Mouse (Mus musculus) intestine, postnatal 0 days (tissue): ENCODE measurements around the gene Rps3a1. TPM values are rescaled to one million over a fixed set of nuclear protein-coding genes. Genes with fewer than 3 reads are reported as not detected.

Source experiments
- ATAC-seq: fragments of 200-750 bp; cut with Nextera tagmentation; 2 replicates; pipeline ENCODE4 v1.8.0; 2017; ENCODE audit warnings: mild to moderate bottlenecking, moderate TSS enrichment, moderate library complexity
- H3K27ac ChIP-seq: fragments of 300-500 bp; sonication (generic); 2 replicates; pipeline ENCODE4 v1.5.1; 2014; ENCODE audit warnings: mild to moderate bottlenecking, low read depth, low read length, moderate library complexity
- H3K27me3 ChIP-seq: fragments of 300-500 bp; sonication (generic); replicated peaks from 2 replicates; pipeline ENCODE4 v1.6.1; 2014; ENCODE audit warnings: low read length, mixed read lengths; ENCODE audit not compliant: control insufficient read depth, insufficient read depth
- H3K36me3 ChIP-seq: fragments of 300-500 bp; sonication (generic); 2 replicates; pipeline ENCODE4 v1.6.1; 2014; ENCODE audit warnings: mild to moderate bottlenecking, moderate library complexity; ENCODE audit not compliant: control insufficient read depth, insufficient read depth
- H3K4me1 ChIP-seq: fragments of 300-500 bp; sonication (generic); replicated peaks from 2 replicates; pipeline ENCODE4 v1.6.1; 2014; ENCODE audit warnings: antibody characterized with exemption, low read length, mixed read lengths; ENCODE audit not compliant: control insufficient read depth, insufficient read depth
- H3K4me2 ChIP-seq: fragments of 300-500 bp; sonication (generic); replicated peaks from 2 replicates; pipeline ENCODE4 v1.6.1; 2014; ENCODE audit warnings: low read depth, mild to moderate bottlenecking, moderate library complexity
- H3K4me3 ChIP-seq: fragments of 300-500 bp; sonication (generic); 2 replicates; pipeline ENCODE4 v1.5.1; 2014; ENCODE audit warnings: low read depth, low read length
- H3K9ac ChIP-seq: fragments of 300-500 bp; sonication (generic); 2 replicates; pipeline ENCODE4 v1.6.1; 2014; ENCODE audit warnings: mild to moderate bottlenecking, low read depth, low read length
- H3K9me3 ChIP-seq: fragments of 300-500 bp; sonication (generic); 2 replicates; pipeline ENCODE4 v1.6.1; 2016; ENCODE audit warnings: mixed run types; ENCODE audit not compliant: control insufficient read depth
- CTCF ChIP-seq: sonication (generic); IDR thresholded peaks from 2 replicates; pipeline ENCODE4 v1.5.1; 2016; ENCODE audit warnings: low read depth, mild to moderate bottlenecking, control low read depth, antibody characterized with exemption, moderate library complexity
- WGBS: fragments of 180-500 bp; shearing (Covaris S2); extraction: QIAGEN DNeasy Blood & Tissue Kit; methylation state at CpG from one replicate; pipeline ENCODE4 v1.1.7; 2014; 5-methylcytosine and 5-hydroxymethylcytosine counted together
- polyA plus RNA-seq: library from polyadenylated mRNA; unstranded; fragments of >200 nt; fragmentation: Nextera tagmentation; extraction: Ambion mirVana; gene quantifications from 2 replicates; pipeline ENCODE4 v1.2.1, GENCODE M21; 2015

Rps3a1 gene
- polyA plus RNA-seq, 1 experiment from 2014 or later, result 788 TPM

- 87% methylated on average over 6 of the region's 6 CpGs for WGBS
- no peak overlapping the region for H3K27ac ChIP-seq
- H3K9ac ChIP-seq, result no peak overlapping the region
- peaks cover 54% of the 10 kb centered on the region for H3K36me3 ChIP-seq
- no peak for ATAC-seq
- no peak for TF ChIP-seq CTCF
- H3K4me2 ChIP-seq, result no peak overlapping the region
- no peaks in the 10 kb centered on the region for H3K27me3 ChIP-seq
- H3K9me3 ChIP-seq, result no peaks in the 10 kb centered on the region
- 0 out of 2 replicates have a peak, but pooled peaks cover 6% of the 10 kb centered on the region for H3K4me1 ChIP-seq
- no peak overlapping the region for H3K4me3 ChIP-seq
Observed at GRCm38 (mm10) chr3:86136936-86137574, 5.4 kb downstream of the Rps3a1 start.

- Histone ChIP-seq H3K36me3 (peaks cover 60% of the 10 kb centered on the region), H3K4me1 (0 out of 2 replicates have a peak, but pooled peaks cover 6% of the 10 kb centered on the region), H3K4me3 (no peak overlapping the region), H3K27ac (no peak overlapping the region), H3K4me2 (no peak overlapping the region), H3K9ac (no peak overlapping the region), H3K27me3 (no peaks in the 10 kb centered on the region), H3K9me3 (no peaks in the 10 kb centered on the region)
- no peak for TF ChIP-seq CTCF
- no peak for ATAC-seq
- 71% methylated on average over 6 of the region's 6 CpGs for WGBS
Observed at GRCm38 (mm10) chr3:86135886-86136563, 6.5 kb downstream of the Rps3a1 start.

DNA sequence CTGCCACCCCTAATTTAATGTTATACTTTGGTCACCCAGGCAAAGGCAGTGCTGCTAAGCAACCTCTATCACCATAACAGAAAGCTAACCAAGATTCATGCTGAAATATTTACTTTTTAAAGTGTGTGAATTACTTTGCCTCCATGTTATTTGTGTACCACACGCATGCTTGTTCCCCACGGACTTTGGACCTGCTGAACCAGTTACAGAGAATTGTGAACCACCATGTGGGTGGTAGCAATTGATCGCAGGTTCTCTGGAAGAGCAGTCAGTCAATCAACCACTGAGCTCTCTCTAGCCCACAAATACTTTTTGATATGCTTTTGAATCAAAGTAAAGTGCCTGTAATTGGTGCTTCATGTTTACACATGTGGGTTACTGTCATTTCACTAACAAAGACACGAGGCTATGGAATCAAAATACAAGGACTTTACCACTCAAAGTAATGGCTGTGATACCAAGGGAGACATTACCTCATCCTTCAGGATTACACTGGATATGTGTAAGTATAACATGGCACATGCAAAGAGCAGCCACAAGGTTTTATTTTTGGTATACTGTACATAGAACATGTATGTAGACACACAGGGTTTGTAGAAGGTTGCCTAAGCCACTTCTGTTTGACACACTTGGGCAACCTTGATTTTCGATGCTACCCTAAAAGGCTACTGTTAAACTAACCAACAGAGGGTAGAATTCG lies 7.4 kb downstream of the Rps3a1 start:
- Histone ChIP-seq H3K4me3 (no peak overlapping the region), H3K4me2 (no peak overlapping the region), H3K4me1 (0 out of 2 replicates have a peak, but pooled peaks cover 4% of the 10 kb centered on the region), H3K9me3 (no peaks in the 10 kb centered on the region), H3K27me3 (no peaks in the 10 kb centered on the region), H3K27ac (no peak overlapping the region), H3K36me3 (peaks cover 52% of the 10 kb centered on the region), H3K9ac (no peak overlapping the region)
- ATAC-seq, result peak; percentile 40
- 67% methylated on average over 6 of the region's 6 CpGs for WGBS
- no peak for TF ChIP-seq CTCF

GRCm38 (mm10) chr3:86129757-86130156 lies 12.7 kb downstream of the Rps3a1 start:
- TF ChIP-seq CTCF, result peak; percentile 86
- Histone ChIP-seq H3K4me1 (no peaks in the 10 kb centered on the region), H3K4me3 (no peak overlapping the region), H3K4me2 (no peak overlapping the region), H3K36me3 (peaks cover 37% of the 10 kb centered on the region), H3K9me3 (no peaks in the 10 kb centered on the region), H3K9ac (no peak overlapping the region), H3K27me3 (no peaks in the 10 kb centered on the region), H3K27ac (no peak overlapping the region)
- no peak for ATAC-seq
- WGBS, result 19% methylated on average over 6 of the region's 6 CpGs

DNA sequence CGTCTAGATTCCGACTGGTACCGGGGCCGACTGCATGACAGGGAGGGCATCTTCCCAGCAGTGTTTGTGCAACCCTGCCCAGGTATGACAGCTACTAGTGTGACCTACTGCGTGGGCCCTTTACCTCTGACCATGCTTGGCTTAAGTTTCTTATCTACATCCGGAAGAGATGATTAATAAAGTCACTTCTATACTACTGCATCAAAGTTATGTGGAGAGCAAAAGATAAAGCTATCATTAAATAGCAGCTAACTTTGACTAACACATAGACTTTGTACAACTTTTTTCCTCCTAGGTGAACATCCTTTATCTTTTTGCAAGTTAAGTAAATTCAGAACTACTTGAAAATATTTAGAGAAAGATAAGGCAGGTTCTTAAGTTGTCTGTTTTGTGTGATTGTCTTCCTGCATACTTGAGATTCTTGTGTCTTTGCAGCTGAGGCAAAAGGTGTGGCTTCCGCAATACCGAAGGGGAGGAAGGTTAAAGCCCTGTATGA lies 19.2 kb downstream of the Rps3a1 start:
- H3K4me1 ChIP-seq, result no peaks in the 10 kb centered on the region
- no peak for ATAC-seq
- H3K27ac ChIP-seq, result no peak overlapping the region
- H3K36me3 ChIP-seq, result peaks cover 77% of the 10 kb centered on the region
- 50% methylated on average over 8 of the region's 8 CpGs for WGBS
- H3K9me3 ChIP-seq, result no peaks in the 10 kb centered on the region
- TF ChIP-seq CTCF, result no peak
- H3K9ac ChIP-seq, result no peak overlapping the region
- H3K4me2 ChIP-seq, result no peak overlapping the region
- no peak overlapping the region for H3K4me3 ChIP-seq
- H3K27me3 ChIP-seq, result no peaks in the 10 kb centered on the region

GRCm38 (mm10) chr3:86122156-86122555 lies 20.3 kb downstream of the Rps3a1 start:
- Histone ChIP-seq H3K4me1 (no peaks in the 10 kb centered on the region), H3K4me2 (no peak overlapping the region), H3K9ac (no peak overlapping the region), H3K9me3 (no peaks in the 10 kb centered on the region), H3K4me3 (no peak overlapping the region), H3K27me3 (no peaks in the 10 kb centered on the region), H3K36me3 (peaks cover 71% of the 10 kb centered on the region), H3K27ac (no peak overlapping the region)
- ATAC-seq, result no peak
- TF ChIP-seq CTCF, result peak; percentile 41
